Mouse (Mus musculus) cerebellum, adult 2 months (tissue): ENCODE data around the gene Lefty1. TPM values are rescaled to one million over a fixed set of nuclear protein-coding genes. Genes with fewer than 3 reads are reported as not detected.

Experiments used
- DNase-seq, 2 experiments: peaks; one replicate each; pipeline ENCODE4 v3.0.0; 2021
- H3K27ac ChIP-seq: fragments of 200-500 bp; 2 replicates; pipeline ENCODE4 v1.5.1; 2012; ENCODE audit warnings: low read length, control low read depth, inconsistent platforms; ENCODE audit not compliant: insufficient read depth
- H3K27me3 ChIP-seq: fragments of 200-500 bp; 2 replicates; pipeline ENCODE4 v1.6.1; 2012; ENCODE audit warnings: inconsistent platforms, mild to moderate bottlenecking, low read length, moderate library complexity; ENCODE audit not compliant: control insufficient read depth, insufficient read depth
- H3K4me1 ChIP-seq: fragments of 200-500 bp; 2 replicates; pipeline ENCODE4 v1.6.1; 2011; ENCODE audit warnings: low read length; ENCODE audit not compliant: control insufficient read depth, insufficient read depth
- H3K4me3 ChIP-seq: fragments of 200-500 bp; replicated peaks from 2 replicates; pipeline ENCODE3; 2011; ENCODE audit warnings: mild to moderate bottlenecking, low read depth, low read length, control low read depth; ENCODE audit not compliant: insufficient read depth
- CTCF ChIP-seq: fragments of 200-500 bp; IDR thresholded peaks from 2 replicates; pipeline ENCODE4 v1.5.1; 2011; ENCODE audit warnings: low read depth, mild to moderate bottlenecking, control low read depth, low read length, moderate library complexity, borderline replicate concordance; ENCODE audit not compliant: insufficient read depth
- POLR2A ChIP-seq: fragments of 200-500 bp; IDR thresholded peaks from 2 replicates; pipeline ENCODE4 v1.6.1; 2011; ENCODE audit warnings: low read length, control low read depth, borderline replicate concordance; ENCODE audit not compliant: insufficient read depth
- WGBS: fragments of 180-500 bp; shearing (Covaris S2); methylation state at CpG from one replicate; pipeline ENCODE4 v1.1.7; 2018; 5-methylcytosine and 5-hydroxymethylcytosine counted together
- polyA plus RNA-seq: library from polyadenylated mRNA; depleted of rRNA; stranded (reverse); fragments of >200 nt; gene quantifications from 2 replicates; pipeline ENCODE4 v1.2.3, GENCODE M21; 2012

Lefty1 gene
- polyA plus RNA-seq, 1 experiment: 3.7 TPM

DNA sequence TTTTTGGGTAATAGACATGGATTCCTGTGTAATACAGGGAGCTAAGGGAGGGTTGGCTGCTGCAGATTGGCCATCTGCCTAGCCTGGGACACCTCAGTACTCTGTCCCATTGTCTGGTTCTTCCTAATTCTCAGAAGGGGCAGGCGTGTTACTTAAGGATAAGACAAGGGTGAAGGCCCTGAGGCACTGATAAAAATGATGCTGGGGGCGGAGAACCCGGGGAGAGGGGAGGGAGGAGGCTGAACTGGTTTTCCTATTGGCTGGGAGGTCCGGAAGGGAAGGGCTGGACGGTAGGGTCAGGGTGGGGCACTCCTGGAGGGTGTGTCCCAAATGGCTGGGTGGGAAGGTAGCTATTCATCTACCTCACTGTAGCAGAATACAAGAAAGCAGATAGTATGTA lies 31.9 kb upstream of the Lefty1 start:
- Histone ChIP-seq H3K27me3 (no peaks in the 10 kb centered on the region), H3K4me1 (peaks cover 11% of the 10 kb centered on the region; the same call in 1 of the 2 replicates), H3K27ac (no peak overlapping the region), H3K4me3 (no peak overlapping the region)
- TF ChIP-seq POLR2A: no peak
- TF ChIP-seq CTCF: no peak
- DNase-seq: no peak
- 44% methylated on average over 5 of the region's 5 CpGs for WGBS

DNA sequence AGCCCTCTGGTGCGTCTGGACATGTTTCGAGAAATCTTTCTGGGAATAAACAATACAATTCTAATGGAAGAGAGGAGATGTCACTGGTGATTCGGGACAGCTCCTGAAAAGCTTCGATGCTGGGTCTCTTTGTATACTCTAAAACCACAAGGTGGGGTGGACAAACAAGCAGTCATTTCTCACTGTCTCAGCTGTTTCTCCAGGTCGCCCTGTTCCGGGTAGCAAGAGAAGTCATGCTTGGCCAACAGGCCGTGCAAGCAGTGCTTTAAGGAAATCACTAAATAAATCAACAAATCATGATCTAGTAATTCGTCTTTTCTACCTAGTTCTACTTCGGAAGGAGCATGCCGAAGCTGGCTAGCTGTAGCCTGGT lies 31.2 kb upstream of the Lefty1 start:
- Histone ChIP-seq H3K4me3 (peak overlapping the region; percentile 87), H3K27me3 (no peaks in the 10 kb centered on the region), H3K4me1 (peaks cover 11% of the 10 kb centered on the region; the same call in 1 of the 2 replicates), H3K27ac (no peak overlapping the region)
- no peak for DNase-seq
- no peak for TF ChIP-seq CTCF
- no peak for TF ChIP-seq POLR2A
- WGBS: 27% methylated on average over 10 of the region's 10 CpGs

DNA sequence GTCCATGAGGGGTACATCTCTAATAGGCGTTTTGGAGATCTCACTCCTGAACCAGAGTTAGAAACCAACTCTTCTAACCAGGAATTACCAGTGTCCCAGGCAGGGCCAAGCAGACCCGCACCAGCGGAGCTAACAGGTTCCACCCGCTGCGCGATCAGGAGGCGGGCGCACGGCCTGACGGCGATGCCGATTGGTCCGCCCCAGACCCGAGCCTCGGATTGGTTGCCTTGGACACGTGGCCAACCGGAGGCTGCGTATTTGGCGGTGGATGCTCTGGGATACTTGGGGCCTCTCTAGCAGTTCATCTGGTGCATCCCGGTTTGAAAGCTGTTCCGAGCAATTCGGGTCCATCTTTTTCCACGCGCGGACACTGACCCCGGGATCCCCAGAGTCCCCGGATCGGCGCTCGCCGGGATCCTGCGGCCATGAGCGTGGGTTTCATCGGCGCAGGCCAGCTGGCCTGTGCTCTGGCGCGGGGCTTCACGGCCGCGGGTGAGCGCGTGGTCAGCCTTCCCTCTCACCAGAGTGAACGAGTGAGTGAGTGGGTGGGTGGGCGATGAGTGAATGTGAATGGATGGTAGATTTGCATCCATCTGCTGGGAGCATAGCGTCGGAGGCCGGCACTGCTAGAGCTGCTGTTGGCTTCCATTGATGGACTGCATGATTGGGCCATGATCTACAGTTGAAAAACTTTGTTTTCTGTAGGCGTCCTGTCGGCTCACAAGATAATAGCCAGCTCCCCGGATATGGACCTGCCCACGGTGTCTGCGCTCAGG lies 30.6 kb upstream of the Lefty1 start, which contains the start of gene Pycr2:
Gene Pycr2 (plus strand): TSS at position 255 of the 776 bp plus-strand sequence.
- peak; percentile 67; the same call in 1 of the 2 replicates for TF ChIP-seq POLR2A
- TF ChIP-seq CTCF: no peak
- WGBS: under 1% methylated on average over 52 of the region's 52 CpGs
- no peaks in the 10 kb centered on the region for H3K27me3 ChIP-seq

DNA sequence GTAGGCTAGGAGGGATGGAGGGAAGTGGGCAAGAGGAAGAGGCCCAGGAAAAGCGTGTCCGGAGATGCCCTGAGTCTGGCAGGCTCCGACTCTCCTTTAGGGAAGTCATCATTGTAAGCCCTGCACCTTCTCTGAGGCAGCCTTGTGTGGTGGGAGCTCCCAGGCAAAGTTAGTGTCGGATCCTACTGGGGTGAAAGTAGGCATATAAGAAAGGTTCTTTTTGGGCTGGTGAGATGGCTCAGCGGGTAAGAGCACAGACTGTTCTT lies 30.1 kb upstream of the Lefty1 start:
- Histone ChIP-seq H3K27ac (no peak overlapping the region), H3K4me3 (peak overlapping the region; percentile 87), H3K4me1 (peaks cover 11% of the 10 kb centered on the region; the same call in 1 of the 2 replicates), H3K27me3 (no peaks in the 10 kb centered on the region)
- no peak for DNase-seq
- under 1% methylated on average over 5 of the region's 5 CpGs for WGBS
- TF ChIP-seq POLR2A: no peak
- no peak for TF ChIP-seq CTCF

More for the DNA sequence above, 30.6 kb upstream of the Lefty1 start, which contains the start of gene Pycr2:
- DNase-seq: peak; percentile 93 to 94
- H3K4me1 ChIP-seq: peaks cover 11% of the 10 kb centered on the region; the same call in 1 of the 2 replicates
- H3K4me3 ChIP-seq: peak within 1 kb of the TSS; percentile 87
- H3K27ac ChIP-seq: 0 out of 2 replicates have a peak within 1 kb of the TSS, but pooled peaks have one; percentile 3

DNA sequence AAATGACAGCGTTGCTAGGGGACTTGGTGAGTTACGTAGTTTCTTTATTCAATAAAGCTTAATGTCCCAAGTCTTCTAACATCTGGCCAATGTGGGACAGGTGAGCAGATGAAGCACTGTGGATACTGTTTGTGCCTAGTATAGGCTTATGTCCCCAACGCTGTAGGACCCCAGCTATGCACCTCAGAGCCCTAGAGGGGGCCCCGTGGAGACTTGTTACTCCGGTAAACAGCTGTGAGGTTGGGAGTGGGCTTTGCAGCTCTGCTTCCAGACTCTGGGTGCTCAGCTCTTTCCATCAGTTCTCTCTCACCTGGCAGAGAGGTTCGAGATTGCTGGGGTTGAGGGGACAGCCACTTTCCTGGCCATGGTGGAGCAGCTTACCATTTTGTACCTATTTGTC lies 29.5 kb upstream of the Lefty1 start:
- no peak overlapping the region for H3K27ac ChIP-seq
- no peaks in the 10 kb centered on the region for H3K27me3 ChIP-seq
- 32% methylated on average over 6 of the region's 6 CpGs for whole genome bisulfite sequencing
- DNase-seq: no peak
- peaks cover 11% of the 10 kb centered on the region; the same call in 1 of the 2 replicates for H3K4me1 ChIP-seq
- no peak overlapping the region for H3K4me3 ChIP-seq
- TF ChIP-seq CTCF: no peak
- TF ChIP-seq POLR2A: no peak

DNA sequence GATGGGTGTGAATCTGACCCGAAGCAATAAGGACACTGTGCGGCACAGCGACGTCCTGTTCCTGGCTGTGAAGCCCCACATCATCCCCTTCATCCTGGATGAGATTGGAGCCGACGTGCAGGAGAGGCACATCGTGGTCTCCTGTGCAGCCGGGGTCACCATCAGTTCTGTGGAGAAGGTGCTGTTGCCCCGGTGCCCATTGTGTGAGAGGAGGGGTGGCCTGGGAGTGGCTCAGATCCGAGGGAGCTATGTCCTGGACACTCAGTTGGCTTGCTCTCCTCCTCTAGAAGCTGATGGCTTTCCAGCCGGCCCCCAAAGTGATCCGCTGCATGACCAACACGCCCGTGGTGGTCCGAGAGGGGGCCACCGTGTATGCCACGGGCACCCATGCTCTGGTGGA lies 28.9 kb upstream of the Lefty1 start:
- WGBS: 89% methylated on average over 17 of the region's 17 CpGs
- Histone ChIP-seq H3K4me1 (peaks cover 11% of the 10 kb centered on the region; the same call in 1 of the 2 replicates), H3K27ac (no peak overlapping the region), H3K4me3 (no peak overlapping the region), H3K27me3 (no peaks in the 10 kb centered on the region)
- DNase-seq: no peak
- TF ChIP-seq CTCF (no peak), POLR2A (no peak)

DNA sequence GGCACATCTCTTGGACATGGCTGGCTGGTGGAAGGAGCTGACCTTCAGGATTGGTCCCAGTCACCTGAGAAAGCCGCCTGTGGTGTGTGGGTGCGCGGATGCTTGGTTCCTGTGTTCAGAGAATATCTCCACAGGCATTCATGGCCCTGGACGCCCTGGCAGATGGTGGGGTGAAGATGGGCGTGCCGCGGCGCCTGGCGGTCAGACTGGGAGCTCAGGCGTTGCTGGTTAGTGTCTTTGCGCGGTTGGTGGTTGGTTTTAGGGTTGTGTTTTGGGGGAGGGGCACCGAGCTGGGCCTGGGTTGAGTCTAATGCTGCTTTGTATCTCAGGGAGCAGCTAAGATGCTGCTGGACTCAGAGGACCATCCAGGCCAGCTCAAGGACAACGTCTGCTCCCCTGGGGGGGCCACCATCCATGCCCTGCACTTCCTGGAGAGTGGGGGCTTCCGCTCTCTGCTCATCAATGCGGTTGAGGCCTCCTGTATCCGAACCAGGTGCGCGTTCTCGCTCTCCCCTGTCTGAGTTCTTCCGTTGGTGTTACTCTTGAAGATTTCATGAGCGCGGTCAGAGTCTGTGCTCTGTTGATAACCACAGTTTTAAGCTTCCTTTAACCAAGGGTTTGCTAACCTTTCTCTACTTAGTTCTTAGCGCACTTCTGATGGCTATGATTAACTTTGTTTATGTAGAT lies 28.2 kb upstream of the Lefty1 start:
- 88% methylated on average over 24 of the region's 24 CpGs for WGBS
- TF ChIP-seq CTCF (no peak), POLR2A (no peak)
- Histone ChIP-seq H3K27ac (no peak overlapping the region), H3K4me1 (peaks cover 11% of the 10 kb centered on the region; the same call in 1 of the 2 replicates), H3K4me3 (no peak overlapping the region), H3K27me3 (no peaks in the 10 kb centered on the region)
- no peak for DNase-seq

DNA sequence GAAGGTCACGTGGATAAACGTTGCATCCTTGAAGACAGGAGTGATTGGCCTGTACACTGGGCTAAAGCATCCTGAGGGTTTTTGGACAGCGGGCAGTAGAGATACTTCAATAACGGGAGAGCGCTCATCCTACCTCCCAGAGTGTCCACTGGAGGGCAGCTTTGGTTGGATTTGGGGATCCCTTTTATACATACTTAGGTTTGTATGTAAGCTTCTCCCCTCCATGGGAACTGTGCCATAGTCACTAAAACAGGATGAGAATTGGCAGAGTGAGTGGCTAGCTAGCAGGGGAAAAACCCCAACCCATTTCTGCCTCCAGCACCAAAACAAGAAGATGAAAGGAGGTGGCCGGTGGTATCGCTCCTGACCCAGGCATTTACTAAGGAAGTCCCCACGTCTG lies 23.7 kb upstream of the Lefty1 start:
- WGBS: 44% methylated on average over 8 of the region's 8 CpGs
- Histone ChIP-seq H3K4me1 (0 out of 2 replicates have a peak, but pooled peaks cover 2% of the 10 kb centered on the region), H3K27ac (no peak overlapping the region), H3K27me3 (no peaks in the 10 kb centered on the region), H3K4me3 (no peak overlapping the region)
- no peak for DNase-seq
- TF ChIP-seq POLR2A: no peak
- peak; percentile 17; the same call in 1 of the 2 replicates for TF ChIP-seq CTCF
